Mouse (Mus musculus) heart, adult 9 months (tissue): ENCODE data around the gene Baiap2l2.

Experiments
- DNase-seq, 2 experiments: peaks; one replicate each; pipeline ENCODE4 v3.0.0; 2022; ENCODE audit warnings: low spot score in 2 of 2

The Baiap2l2 gene

DNA sequence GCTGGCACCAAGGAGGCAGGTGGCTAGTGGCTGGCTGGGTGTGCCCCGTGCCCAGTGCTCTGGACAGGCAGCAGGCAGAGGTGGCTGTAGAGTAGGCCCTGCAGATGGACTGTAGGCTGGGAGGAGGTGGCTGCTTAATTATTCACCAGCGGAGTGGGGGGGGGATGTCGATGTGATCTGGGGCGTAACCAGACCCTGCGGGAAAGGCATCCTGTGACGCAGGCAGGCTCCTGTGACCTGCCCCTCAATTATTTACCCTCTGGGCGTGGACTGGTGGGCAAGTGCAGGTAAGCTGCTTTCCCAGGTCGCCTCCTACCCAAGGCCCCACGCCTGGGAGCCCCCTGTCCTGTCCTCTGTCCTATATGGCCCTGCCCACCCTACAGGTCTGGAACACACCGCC, at the start of gene Baiap2l2:
Gene Baiap2l2 (minus strand): TSS at position 139 of the 400 bp plus-strand sequence.
- no peak for DNase-seq

DNA sequence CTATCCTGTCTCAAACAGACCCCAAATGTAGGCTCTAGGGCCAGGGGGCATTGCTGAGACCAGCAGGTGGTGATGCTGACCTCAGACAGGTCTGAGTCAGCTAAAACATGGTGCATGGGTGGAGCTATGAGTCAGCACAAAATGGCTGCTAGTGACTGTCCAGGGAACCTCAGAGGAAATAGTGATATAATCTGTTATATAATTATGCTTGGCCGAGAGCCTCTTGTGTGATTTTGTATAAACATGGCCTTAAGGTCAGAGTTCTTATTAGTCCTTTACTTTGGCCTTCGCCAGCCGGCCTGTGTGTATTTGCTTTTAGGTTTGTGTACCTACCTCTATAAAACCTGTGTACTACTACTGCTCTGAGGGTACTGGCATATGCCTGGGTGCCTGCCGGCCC, 48.1 kb upstream of the Baiap2l2 start:
- DNase-seq: peak in 1 of 2 experiments; percentile 61

DNA sequence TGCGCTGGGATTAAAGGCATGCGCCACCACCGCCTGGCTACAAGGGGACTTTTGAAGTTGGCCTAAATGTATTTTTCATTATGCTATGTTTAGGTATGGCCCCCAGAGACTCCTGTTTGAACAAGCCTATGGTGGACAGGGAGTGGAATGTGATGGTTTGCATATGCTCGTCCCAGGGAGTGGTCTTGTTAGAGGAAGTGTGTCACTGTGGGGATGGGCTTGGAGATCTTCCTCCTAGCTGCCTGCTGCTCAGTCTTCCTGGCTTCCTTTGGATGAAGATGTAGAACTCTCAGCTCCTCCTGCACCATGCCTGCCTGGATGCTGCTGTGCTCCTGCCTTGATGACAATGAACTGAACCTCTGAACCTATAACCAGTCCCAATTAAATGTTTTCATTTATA, 45.2 kb upstream of the Baiap2l2 start:
- no peak for DNase-seq

DNA sequence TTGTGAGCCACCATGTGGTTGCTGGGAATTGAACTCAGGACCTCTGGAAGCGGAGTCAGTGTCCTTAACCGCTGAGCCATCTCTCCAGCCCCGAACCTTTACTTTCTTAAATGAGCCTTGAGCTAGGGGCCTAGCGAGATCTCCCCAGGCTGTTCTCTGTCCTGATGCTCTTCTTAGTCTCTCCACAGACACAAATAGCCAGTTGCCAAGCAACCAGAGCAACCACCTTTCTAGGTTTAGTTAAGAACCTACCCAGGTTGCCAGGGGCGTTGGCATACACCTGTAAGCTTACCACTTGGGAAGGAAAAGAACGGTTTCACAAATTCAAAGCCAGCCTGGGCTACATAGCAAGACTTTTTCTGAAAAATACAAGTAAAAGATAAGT, 44.6 kb upstream of the Baiap2l2 start:
- no peak for DNase-seq

DNA sequence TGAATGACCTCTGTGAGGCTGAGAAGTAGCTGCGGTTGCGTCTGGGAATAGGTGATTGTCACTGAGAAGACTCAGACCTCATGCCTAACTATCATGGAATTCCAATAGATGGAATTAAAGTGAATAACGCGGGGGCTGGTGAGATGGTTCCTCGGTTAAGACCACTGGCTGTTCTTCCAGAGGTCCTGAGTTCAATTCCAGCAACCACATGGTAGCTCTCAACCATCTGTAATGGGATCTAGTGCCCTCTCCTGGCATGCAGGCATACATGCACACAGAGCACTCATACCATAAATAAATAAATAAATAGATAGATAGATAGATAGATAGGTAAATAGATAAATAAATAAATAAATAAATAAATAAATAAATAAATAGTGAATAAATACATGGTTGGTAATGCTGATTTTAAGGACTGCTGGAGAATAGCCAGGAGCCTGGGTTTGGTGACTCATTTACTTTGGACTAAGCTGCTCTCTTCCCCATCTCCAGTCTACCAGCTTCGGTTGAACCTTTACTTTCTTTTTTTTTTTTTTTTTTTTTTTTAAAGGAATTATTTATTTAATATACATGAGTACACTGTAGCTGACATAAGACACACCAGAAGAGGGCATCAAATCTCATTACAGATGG, 44.1 kb upstream of the Baiap2l2 start:
- no peak for DNase-seq

DNA sequence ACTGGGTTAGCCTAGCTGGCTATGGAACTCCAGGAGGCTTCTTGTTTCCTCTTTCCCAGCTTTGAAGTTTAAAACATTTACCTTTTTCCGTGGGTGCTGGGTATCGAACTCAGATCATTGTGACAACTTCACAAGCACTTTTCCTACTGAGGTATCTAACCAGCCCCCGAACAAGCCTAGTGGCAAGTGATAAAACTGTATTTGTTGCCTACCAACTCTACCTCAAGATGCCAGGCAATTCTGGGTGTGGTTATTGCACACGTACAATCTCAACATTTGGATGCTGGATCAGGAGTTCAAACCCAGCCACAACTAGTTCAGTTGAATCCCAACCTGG, 43.6 kb upstream of the Baiap2l2 start:
- DNase-seq: no peak

DNA sequence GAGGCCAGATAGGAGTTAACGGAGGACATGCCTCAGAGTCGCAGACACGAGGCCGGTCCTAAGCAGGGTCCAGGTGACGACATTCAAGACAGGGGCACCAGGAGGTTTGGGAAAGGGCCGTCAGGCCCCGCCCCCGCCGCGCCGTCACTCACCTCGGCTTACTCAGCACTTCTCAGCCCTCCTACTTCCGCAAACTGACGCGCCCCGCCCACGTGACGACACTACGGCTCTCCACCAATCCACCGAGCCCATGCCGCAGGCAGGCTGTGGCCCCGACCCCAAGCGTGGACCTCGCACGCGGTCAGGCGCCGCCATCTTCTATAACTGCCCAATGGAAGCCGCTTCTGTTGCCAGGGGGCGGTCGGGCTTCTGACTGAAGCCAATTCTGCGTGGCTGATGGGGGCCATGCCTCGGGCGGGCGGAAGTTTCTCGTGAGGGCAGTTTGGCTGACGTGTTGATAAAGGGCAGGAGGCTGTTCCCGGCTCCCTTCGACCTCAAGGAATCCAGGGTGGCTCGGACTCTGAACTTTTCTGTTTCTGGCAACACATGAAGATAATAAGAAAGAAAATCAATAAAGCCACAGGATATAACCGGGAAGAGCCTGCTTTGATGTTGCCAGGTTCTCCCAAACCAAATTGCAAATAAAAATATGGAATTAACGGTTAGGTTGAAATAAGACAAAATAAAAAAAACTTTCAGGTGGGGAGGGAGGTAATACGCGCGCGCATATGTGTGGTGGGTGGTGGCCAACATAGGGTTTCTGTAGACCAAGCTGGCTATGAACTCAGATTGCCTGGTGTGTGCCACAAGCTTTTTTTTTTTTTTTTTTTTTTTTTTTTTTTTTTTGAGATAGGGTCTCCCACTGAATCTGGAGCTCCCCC, 43.0 kb upstream of the Baiap2l2 start, which contains the start of gene Pla2g6:
Gene Pla2g6 (minus strand): TSS at position 333 of the 881 bp plus-strand sequence.
- peak; percentile 99 for DNase-seq

DNA sequence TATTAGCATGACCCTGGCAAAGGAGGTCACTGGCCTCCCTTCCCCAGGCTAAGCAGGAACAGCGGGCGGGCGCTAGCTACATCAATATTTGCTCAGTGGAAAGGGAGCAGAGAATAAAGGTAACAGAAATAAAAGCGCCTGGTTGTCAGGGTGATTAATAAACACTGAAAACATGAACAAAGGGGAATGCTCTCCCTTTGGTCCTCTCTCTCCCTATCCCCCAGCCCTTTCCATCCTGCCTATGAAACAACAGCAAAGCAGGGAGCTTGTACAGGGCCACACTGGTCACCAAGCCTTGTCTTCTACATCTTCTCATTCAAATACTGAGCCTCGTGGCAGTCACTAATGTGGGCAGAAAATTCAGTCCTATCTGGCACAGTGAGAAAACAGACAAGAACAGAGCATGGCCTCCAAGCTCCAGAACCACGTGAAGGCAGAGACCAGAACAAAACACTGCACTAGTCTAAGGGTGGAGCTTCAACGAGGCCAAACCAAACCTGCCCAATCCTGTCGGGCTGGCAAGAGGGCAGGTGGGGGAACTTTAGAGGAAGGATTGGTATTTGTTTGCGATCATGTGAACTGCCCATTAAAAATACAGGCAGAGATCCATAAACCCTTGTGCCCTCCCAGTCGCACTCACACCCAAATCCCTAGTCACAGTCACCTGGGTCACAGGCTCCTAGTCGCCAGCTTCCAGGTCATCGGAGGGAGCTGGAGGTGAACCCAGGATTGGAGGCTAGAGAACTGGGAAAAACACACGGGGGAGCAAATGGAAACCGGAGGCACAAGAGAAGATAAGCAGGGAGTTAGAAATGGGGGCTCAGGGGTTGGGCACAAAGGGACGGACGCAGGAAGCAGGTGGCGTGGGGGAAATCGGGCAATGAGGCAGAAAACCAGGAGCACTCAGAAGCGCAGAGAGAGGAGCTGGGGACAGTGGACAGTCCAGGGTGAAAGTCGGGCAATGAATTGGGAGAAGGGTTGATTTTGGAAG, 41.9 kb upstream of the Baiap2l2 start:
- DNase-seq: peak; percentile 36 to 54

DNA sequence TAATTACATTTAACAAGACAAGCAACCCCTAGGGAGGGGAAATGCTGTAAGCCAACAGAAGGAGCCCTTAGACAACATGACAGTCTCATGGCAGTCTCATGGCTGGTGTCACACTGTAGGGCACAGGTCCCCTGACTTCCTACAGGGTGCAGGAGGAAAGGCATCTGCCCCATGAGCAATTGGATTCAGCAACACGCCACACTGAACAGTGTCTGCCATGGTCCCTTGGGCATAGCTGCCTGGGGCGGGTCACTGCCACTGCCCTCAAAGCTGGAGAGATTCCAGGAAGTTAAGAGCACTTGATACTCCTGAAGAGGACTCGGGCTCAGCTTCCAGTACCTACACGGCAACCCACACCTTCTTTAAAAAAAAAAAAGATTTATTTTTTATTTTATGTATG, 40.9 kb upstream of the Baiap2l2 start:
- DNase-seq: no peak

DNA sequence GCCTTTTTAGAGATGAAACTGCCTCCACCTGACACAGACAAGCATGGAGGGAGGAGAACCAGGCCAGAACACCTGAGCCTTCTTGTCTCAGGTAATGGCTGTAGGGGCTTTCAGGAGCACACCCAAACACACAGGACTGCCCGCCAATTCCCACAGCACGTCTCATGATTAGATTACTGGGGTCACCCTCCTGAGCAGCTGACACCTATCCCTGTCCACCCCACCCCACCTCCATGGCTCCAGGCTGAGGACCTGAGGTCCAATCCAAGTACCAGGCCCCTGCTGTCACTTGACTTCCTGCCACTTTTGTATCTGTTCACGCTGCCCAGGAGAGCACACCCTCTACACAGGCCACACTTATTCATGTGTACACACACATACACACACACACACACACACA, 40.4 kb upstream of the Baiap2l2 start:
- no peak for DNase-seq

DNA sequence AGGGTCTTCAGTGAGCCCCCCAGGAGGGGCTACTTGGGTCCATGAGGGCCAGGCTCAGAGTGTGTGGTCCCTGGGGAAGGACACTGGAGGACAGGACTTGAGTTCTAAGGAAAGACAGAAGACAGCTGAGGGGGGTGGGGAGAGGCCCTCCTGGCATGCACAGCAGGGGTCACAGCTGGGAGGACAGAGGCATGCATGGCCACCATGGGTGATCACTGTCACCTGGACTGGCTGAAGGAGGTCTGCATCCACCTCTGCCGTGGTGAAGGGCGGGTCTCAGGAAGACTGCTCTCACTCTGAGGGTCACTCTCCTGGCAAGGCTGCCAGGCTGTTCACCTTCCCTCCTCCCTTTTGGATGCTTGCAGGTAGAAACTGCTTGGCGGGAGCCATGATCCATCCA, 39.0 kb upstream of the Baiap2l2 start:
- DNase-seq: no peak

DNA sequence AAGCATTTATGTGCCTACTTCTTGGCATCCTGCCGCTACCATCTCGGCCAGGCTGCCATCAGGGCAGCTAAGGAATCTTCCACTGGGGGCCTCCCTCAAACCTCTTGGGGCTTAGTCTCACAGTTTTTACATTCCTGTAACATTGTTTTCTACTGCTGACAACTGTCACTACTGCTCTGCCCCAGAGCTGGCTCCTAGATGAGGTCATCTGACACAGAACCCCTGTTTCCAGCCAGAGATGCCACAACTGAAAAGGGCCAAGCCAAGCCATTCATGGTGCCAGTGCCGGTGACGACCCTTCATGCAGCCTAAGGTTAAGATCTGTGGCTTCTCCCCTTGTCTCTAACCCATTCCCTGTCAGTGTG, 38.4 kb upstream of the Baiap2l2 start:
- no peak for DNase-seq

DNA sequence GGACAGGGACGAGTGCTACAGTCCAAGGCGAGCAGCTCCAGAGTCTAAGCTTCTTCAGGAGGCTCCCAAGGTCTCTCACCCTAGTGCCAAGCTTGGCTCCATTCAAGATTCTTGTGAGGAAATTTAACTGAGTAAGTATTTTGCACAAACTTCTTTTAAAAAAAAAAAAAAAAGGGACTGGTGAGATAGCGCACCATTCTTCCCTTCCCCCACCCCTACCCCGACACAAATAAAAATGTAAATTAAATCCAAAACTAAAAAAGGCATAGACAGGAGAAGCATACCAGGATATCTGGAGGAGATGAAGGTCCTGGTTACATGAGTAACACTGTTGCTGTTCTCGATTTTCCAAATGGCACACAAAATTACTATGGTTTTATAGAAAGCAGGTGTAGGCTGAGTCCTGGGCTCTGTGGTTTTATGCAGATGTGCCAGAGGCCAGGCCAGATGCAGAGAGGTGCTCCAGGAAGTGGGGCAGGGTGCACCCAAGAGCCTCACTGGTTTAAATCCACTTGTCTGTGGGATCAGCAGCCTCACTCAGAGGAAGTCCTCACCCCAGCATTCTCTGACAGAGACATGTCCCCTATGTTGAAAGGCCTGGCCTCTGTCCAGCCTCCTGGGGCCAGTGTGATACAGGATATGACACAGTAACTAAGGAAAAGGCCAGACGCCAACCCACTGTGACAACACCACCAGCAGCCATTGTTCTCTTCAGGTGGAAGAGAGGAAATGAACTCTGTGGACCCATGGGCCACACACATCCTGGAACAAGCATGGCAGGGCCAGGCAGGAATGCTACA, 37.9 kb upstream of the Baiap2l2 start:
- DNase-seq: peak; percentile 90 to 94

DNA sequence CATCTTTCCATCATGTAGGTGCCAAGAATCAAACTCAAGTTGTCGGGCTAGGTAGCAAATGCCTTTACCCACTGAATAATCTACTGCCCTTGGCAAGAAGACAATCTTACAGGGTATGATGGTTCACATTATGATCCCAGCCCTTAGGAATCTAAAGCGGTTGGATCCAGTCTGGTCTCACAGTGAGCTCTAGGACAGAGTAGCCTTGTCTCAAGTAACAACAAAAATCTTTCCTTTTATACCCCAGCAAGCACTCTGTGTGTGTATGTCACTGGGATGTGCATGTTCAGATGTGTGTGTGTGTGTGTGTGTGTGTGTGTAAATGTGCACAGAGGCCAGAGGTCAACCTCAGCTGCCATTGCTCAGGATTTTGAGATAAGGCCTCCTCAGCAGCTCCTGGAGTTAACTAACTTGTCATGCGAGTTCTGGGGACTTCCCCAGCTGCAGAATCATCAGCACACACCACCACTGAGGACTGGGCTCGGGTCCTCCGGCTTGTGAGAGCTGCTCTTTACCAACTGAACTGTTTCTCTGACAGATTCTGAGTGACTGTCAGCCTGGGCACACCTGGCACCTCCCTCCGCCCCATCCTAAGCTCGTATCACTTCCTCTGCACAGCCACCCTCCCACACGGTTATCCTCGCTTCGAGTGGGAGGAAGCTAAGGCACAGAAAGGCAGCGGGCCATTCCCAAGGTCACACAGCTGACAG, 37.1 kb upstream of the Baiap2l2 start:
- no peak for DNase-seq

DNA sequence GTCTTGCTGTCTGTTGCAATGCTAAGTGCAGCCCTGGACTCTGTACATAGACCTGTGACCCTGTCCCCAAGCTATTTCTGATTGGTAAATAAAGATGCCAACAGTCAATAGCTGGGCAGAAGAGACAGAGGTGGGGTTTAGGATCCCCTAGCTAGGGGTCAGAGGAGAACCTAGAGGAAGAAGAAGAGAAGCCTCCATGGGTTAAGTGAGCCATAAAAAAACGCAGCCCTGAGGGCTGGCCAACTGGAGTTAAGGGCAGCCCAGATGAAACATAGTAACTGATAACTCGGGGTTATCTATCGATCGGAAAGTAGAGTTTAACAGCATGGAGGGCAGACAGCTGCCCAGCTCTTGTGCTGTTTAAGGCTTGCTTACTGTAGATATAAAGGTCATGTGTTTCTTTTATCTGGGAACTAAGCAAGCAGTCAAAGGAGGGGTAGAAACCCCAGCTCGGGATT, 36.4 kb upstream of the Baiap2l2 start:
- no peak for DNase-seq

DNA sequence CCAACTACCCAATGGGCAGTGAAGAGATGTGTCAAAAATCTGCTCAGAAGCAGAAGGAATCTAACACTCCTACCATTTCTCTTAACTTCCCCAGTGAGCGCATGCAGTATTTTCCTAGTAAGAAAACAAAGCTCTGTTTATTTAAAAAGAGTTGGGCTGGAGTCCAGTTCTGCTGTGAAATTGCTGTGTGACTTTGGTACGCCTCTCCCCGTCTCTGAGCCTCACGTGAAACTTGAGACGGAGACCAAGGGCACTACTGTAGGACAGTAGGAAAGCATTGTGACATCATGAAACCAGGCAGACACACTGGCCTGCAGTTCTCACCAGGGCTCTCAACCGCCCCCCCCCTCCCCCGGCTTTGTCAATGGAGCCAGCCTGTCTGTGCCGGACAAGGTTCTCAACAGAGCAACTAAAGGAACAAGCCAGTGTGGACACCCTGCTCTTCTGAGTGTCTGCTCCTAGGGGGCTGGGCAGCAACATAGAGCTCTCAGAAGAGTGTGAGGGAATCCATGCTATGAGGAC, 28.6 kb upstream of the Baiap2l2 start:
- DNase-seq: no peak

DNA sequence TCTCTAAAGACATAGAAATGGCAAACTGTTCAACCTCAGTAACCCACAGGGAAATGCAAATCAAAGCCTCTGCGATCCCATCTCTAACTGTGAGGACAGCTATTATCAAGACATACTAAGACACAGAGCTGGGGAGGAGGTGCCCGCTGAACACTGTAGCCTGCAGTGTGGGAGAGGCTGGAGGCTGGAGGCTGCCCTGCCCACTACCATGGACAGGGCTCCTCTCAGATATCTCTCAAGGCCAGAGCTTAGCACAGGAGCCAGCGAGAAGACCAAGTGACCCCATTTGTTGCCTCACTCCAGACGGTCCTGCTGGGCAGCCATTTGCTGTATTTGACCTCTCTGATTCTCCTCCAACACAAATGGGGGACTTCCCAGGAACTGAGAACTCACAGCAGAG, 22.5 kb upstream of the Baiap2l2 start:
- DNase-seq: no peak

DNA sequence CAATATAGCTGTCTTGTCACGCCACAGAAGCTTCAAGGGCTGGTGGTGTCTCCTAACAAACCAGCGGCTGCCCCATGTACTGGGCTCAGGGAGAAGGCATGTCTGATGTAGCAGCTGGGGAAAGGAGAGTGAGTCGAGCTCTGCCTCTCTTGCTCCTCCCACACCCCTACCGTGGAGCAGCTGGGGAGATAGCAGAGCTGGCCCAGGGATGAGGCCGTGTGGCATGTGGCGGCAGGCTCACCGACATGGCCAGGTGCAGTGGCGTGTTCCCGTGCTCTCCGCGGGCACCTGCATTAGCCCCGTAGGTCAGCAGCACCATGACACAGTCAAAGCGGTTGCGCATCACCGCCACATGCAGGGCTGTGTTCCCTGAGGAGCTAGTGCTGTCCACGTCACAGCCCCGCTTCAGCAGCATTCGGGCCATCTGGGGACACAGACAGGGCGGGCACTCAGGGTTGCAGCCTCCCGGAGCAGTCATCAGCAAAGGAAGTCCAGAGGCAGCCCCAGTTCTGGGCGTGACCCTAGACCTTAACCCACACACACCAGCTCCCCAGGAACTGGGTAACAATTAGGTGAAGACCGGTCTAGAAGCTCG, 20.8 kb upstream of the Baiap2l2 start:
- DNase-seq: peak in 1 of 2 experiments; percentile 22

DNA sequence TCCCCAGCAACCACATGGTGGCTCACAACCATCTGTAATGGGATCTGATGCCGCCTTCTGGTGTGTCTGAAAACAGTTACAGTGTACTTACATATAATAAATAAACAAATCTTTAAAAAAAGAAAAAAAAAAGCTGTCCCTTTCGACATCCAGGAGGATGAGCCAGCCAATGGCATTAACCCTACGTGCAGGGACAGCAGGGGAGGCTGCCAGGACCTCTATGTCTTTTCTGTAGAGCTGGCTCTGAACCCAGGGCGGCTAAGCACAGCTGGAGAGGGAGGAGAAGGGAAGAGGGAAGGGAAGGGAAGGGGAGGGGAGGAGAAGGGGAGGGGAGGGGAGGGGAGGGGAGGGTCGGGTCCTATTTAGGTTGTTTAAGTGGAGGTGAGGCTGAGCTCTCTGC, 19.5 kb upstream of the Baiap2l2 start:
- no peak for DNase-seq

DNA sequence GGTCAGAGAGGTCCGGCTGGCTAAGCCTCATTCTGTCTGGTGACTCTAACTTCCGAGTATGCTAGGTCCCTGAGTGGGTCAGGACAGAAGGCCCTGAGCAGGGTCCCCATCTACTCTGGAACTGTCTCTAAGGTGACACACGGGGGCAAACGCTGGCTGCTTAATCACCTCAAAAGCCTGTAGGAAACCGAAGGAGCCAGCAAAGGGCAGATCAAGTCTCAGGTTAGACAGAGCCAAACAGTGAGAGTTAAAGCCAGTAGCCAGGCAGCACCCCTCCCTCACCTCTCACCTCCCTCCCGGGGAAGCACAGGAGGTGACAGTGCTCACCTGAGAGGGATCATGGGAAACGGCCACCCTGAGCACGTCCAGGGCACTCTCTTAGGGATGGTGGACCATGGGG, 18.4 kb upstream of the Baiap2l2 start:
- DNase-seq: no peak
